Mouse (Mus musculus) liver, embryonic 14.5 days (tissue): ENCODE measurements around the gene St6galnac5.

Experiments
- CTCF ChIP-seq: IDR thresholded peaks from 2 replicates; pipeline ENCODE4 v1.5.1; 2016; ENCODE audit warnings: antibody characterized with exemption, low read depth, control low read depth
- EP300 ChIP-seq: IDR thresholded peaks from 2 replicates; pipeline ENCODE4 v1.6.1; 2016; ENCODE audit warnings: antibody characterized with exemption, low read depth

GRCm38 (mm10) chr3:152770056-152770455, 212.0 kb downstream of the St6galnac5 start:
- no peak for TF ChIP-seq CTCF
- TF ChIP-seq EP300, result no peak
